ENCODE assay signal across 15 mouse cellular contexts in the genomic region with DNA sequence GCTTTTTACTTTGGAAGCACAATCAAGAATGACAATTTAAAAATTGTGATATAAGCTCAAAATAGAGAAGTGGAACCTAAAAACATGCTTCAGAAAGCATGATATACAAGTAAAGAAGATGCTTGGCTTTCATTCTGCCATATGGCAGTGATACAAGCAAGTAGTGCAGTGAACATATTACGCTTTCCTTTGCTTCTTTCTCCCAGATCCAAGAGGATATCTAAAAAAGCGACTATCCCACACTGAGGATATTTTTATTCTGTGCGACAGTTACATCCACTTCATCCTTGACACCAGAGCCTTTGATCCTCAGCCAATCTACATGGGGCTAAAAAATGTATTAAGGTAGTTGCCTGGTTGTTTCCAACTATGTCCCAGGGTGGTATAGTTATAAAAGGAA. TPM values are rescaled to one million over a fixed set of nuclear protein-coding genes. Genes with fewer than 3 reads are reported as not detected.
"Had no signal": no experiment of that assay in that cellular context is flagged by ENCODE, and none has a peak within 500 bp of the region (broad histone marks: within the 10 kb centered on the region; RNA-seq: fewer than 3 reads in every experiment).

No protein-coding gene starts in this region.

- ATAC-seq: liver, postnatal 0 days; lung, postnatal 0 days; midbrain, embryonic 13.5 days; midbrain, embryonic 15.5 days had no signal

- DNase-seq: liver, postnatal 0 days; lung, adult 2 months; lung, postnatal 14 days; lung, postnatal 36 days; right cerebral cortex, postnatal 14 days; right cerebral cortex, postnatal 4 days; spleen, adult 18-20 months; thymus, adult 18-20 months; thymus, postnatal 14 days; thymus, postnatal 36 days had no signal

RNA-seq across cellular contexts. Expression of gene Gpr82, which starts 20.6 kb away (rescaled TPM):
- total RNA-seq: megakaryocyte progenitor cell, adult 5-6 weeks; midbrain, postnatal 0 days had no signal
